Mouse (Mus musculus) B cell, adult 2 months (primary cell): ENCODE results near the gene Nedd9.
"Not testable (repeated sequence)": the region's sequence is repeated elsewhere in the genome, so short reads cannot be mapped to it uniquely, and the experiment has no call there.

Experiments used
- DNase-seq, 2 experiments: peaks; one replicate each; pipeline ENCODE4 v3.0.0; 2022

The Nedd9 gene

GRCm38 (mm10) chr13:41368612-41369011, 118.5 kb downstream of the Nedd9 start:
- no peak for DNase-seq

DNA sequence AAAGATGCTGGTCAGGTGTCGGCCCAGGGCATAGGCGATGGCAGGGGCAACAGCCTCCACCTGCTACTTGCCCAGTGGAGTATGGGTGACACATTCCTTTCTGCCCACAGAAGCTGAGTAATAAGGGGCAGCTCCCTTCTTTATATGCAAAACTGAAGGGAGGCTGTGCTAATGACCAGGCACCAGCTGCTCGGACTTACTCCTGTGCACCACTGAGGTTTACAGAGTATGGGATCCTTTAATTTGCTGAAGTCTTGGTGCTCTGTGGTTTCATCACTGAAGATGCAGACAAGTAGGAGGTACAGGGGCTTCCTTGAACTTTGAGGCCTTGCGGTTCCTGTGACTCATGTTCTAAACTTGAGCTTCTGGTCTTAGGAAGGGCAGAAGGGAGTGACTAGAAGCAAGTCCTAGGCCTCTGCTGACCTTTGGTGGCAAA, 120.0 kb downstream of the Nedd9 start:
- DNase-seq: no peak

DNA sequence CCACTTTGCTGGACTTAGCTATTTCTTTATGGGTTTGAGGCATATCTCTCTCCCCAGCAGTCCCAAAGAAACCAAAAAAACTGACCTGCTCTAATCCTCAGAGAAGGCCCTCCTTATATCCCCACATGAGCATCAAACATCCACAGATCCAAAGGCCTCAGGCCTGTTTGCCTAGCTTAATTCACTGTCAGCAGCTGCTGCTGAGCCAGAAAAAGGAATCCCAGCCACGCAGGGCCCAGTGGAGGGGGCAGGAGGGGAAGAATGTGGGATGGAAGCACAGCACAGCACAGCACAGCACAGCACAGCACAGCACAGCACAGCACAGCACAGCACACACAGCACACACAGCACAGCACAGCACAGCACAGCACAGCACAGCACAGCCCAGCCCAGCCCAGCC, 120.6 kb downstream of the Nedd9 start:
- DNase-seq: not testable (repeated sequence)

- DNase-seq: no peak
Measured at GRCm38 (mm10) chr13:41364273-41364672, 122.9 kb downstream of the Nedd9 start.

- no peak for DNase-seq
Measured at GRCm38 (mm10) chr13:41362909-41363308, 124.3 kb downstream of the Nedd9 start.

DNA sequence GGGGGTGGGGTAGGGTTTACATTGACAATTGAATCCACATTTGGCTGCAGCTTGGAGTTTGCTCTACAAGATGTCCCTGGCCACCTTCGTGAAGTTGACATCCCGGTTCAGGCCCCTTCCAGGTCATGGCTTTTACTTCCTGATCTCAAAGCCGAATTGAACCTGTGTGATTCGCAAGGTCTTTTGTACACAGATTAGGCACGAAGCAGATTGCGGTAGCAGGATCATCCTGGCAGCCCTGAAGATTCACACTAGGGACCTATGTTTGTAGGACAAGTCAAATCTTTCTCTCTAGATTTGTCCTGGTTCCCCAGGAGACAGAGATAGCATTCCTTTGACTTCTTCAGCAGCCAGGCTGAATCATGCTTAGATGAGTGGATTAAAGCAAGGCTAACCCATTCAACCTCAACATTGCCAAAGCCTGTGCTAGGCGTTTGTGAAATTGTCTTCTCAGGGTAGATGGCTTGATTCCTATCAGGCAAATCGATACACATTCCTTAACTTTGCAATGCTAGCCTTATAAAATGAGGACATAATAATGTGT, 126.8 kb downstream of the Nedd9 start:
- no peak for DNase-seq

DNA sequence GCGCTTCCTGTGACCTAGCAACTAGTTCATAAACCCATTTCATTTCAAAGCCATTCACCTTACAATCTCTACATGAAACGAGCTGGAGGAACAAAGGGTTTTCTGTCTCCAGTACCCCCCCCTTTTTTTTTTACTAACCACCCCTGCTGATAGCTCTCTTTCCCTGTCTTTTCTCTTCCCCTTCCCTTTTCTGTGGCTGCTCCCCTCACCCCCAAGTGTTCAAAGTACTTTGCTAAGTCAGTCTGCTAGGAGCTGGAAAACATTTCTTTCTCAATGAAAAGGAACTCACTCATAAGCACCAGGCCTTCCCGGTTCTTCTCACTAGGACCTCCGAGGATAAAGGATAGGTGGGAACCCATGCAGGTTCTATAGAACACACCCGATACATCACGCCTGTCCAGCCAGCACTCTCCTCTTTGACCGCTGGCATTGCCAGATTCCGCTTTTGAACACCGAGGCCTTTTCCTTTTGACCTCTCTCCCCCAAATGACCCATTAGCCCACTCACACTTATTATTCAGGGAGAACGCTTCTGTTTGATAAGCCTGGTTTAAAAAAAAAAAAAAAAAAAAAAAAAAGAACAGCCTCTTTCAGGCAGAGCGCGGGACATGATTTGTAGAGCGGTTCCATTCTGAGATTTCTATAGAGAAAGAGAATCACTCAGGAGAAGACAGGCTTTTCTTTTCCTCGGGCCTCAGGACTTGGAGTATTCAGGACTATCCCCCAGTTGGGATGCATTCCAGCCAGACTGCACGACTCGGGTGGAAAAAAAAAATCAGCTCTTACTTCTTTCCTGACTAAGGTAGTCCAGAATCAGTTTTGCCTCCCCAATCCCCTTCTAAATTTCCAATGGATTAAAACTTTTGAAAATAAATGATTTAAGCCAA, 127.6 kb downstream of the Nedd9 start:
- DNase-seq: no peak

DNA sequence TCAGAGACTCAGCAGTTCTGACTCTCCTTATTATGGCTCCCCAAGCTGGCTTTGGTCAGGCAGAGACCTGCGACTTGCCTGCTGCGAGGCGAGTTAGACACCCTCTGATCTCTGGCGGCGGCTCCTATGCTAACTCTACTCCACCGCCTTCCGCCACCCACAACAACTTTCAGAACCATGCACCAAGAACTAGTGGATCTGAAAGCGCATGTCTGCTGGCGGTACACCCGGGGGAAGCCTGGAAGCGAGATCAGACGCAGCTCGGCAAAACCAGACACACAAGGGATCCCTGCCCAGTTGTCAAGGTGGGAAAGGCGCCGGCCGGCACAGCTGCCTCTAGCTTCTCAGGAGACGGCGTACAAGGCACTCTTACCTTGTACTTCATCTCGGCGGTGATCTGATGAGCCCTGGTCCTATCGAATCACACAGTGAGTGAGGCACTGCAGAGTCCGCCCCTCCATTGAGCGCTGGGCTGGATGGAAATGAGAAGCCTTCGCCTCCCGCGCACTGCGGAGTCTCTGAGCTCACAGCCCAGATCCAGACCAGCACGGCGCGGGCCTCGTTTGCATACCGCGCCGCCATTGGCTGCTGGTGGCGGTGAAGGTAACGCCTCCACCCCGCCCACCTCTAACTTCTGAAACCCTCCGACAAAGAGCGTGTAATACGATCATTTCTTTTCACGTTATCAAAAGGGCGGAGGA, 128.5 kb downstream of the Nedd9 start:
- peak; percentile 91 to 92 for DNase-seq

- DNase-seq: no peak
Measured at GRCm38 (mm10) chr13:41358009-41358408, 129.2 kb downstream of the Nedd9 start.

DNA sequence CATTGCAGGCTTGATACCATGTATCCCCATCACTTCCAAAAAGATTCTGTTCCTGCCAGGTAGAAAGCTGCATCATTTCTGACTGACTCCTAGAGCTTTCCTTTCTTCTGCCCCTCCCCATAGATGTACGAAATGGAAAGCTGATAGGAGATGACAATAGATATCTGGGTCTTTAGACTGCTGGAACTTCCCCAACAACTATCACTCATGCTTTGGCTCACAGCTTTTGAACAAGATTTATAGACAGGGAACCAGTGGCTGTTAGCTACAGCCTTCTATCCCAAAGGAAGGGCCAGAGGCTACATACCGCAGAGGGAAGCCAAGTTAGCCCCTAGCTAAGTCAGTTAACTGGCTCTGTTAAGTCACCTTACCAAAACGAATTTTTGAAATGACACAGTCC, 129.6 kb downstream of the Nedd9 start:
- DNase-seq: no peak

GRCm38 (mm10) chr13:41357161-41357560, 130.0 kb downstream of the Nedd9 start:
- no peak for DNase-seq

DNA sequence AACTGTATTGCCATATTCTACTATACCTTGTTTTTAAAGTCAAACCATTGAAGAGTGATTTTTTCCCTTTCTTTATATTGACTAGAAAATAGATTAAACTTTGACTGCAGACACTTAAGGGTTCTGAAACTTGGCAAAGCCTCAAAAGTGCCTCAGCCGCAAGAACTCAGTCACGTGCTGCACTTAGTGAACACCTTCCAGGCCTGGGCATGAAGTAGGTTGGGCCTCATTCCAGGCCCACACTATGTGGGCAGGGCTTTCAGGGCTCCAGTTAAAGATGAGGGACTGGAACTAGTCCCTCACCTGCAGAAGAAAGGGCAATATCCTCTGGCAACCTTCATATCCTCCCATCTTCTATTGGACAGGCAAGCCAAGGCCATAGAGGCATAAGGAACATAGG, 131.6 kb downstream of the Nedd9 start:
- DNase-seq: peak; percentile 29 to 46

- DNase-seq: no peak
Measured at GRCm38 (mm10) chr13:41354591-41354990, 132.6 kb downstream of the Nedd9 start.

DNA sequence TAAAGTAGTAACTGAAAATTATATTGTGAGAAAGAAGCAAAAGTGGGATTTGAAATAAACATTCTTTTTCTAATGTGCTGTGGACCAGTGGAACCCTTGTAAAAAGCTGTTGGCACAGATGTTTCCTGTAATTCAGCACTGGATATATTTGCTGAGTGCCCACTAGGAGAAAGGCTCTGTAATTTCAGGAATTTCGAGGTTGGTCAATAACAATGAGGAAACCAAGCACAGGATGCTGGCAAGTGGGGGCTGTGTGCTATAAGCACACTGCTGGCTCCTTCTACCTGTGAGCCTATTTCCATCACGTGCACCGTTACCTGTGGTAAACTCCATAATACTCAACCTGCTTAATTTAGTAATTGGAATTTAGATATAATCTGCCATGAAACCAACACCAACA, 133.5 kb downstream of the Nedd9 start:
- no peak for DNase-seq

DNA sequence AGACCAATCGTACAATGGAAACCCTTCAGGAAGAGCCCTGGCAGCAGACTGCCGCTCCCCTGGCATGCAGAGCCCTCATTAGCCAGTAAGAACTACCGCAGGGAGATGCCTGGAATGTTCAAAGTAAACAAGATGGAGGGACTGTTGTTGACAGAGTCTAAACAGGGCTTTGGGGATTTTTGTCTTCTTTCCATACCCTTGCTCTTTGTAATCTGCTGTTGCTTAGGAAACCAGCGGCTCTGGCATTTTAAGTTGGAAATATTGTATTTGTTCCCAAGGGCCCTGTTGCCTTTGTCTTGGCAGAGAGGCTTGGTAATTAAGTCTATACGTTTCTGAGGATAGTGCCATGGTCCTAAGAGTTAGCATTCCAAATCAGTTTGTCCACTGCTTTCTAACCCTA, 134.8 kb downstream of the Nedd9 start:
- DNase-seq: no peak

DNA sequence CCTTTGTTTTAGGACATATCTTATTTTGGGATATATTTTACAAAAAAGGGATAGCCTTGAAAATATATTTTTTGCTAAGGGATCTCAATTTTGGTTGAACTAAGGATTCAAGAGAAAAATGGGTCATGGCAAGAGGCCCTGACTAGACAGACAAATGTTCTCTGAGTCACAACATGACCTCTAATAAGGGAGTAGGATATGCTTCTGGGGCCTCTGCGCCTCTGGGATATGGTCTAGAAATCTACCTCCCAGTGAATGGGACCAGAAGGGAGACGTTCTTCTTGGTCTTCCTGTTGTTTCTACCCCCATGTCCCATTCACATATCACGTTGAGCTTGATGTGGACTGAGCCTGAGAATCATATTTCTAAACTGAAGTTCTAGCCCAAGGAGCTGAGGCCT, 136.6 kb downstream of the Nedd9 start:
- no peak for DNase-seq

DNA sequence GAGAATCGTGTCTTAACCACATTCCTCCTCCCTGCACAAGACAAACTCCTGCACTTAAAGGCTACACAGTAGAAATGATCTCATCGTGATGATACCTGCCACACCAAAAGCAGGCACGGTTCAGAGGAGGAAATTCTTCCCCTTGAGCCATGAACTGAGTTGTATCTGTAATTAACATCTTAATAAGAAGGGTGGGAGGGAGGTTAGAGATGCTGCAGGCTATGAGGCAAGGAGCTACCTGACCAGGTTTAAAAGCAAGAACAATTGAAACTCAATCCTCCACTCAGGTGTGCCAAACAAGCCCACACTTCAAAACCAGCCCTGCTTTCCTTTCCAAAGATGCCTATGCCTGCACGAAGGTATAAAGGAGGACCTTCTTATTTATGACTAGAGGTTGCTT, 137.4 kb downstream of the Nedd9 start:
- no peak for DNase-seq

- DNase-seq: peak; percentile 62 to 67
Measured at GRCm38 (mm10) chr13:41345756-41346155, 141.4 kb downstream of the Nedd9 start.

- no peak for DNase-seq
Measured at GRCm38 (mm10) chr13:41345306-41345705, 141.9 kb downstream of the Nedd9 start.

DNA sequence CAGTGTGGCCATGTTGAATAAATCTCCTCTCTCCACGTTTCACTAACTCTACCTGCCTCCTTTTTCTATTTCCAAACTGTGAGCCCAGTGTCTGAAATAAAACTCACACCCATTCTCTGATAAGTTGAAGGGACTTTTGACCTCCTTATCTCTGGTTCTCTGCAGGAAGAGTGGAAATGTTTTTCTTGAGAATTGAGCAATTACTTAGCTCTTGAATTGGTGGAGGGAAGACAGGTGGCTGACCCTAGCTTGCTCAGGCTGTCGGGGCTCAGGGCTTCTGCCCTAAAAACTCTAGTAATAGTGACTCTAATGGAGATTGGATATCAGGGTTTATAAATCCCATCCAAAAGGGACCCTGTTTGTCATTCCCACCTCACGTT, 143.3 kb downstream of the Nedd9 start:
- no peak for DNase-seq

DNA sequence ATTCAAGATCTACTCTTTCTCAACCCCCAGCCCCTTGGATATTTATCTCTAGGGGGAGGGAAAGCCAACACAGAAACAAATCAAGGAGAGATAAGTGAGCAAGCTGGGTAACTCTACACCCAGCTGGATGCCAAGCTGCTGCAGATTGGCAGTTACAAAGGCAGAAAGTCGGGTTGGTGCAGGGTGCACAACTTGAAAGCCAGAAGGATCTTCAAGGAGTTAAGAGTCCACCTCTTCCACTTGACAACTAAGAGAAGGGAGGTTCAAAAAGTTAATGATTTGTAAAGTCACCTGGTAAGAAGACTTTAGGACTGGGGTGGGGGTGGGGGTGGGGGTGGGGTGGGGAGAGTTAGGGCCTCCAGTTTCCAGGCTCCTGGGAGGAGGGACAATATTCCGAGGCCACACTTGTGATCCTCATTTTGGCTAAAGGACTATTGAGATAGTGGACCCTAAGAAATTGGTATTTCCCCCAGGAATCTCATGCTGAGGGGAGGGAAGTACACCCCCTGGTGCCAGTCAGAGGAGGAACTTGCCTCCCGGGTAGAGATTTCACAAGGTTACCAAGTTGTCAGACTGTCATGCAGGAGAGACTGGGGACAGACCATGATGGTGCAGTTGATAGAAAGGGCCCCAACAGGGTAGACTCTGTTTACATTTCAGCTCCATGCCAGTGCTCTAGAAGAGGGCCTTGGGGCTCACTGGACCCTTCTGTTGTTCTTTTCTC, 143.8 kb downstream of the Nedd9 start:
- DNase-seq: no peak

- no peak for DNase-seq
Measured at GRCm38 (mm10) chr13:41341422-41341821, 145.7 kb downstream of the Nedd9 start.

- no peak for DNase-seq
Measured at GRCm38 (mm10) chr13:41339653-41340351, 147.4 kb downstream of the Nedd9 start.
